Mouse (Mus musculus): ENCODE measurements at regions not wholly inside any gene's neighbourhood (a gene's known extent, or its start where the extent isn't known, plus 50 kb on each side); places are given as distances from the start of the nearest gene placed in this dataset.
A peak's percentile ranks its signal among the peaks of the same experiment; 100 is the strongest.

DNA sequence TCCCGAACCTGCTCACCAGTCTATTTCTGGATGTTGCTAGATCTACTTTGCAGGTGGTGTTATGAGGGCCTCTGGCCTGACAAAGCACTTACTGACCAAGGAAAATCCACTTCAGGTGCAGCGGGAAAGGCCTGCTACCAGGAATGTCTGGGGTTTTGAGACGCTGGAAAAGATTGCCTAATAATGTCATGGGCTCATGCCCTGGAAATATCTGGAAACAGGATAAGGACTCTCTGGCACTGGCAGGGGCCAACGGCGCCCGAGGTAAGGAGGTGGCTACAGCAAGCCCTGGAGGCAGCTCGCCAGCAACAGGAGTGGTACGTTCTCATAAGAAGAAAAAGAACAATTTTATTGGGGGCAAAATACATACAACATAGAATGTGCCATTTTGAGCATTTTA, 94.7 kb downstream of the Zfp36l1 start:
- DNase-seq (ENCODE audit: low spot score in 2 of 2) = no peak

GRCm38 (mm10) chr12:80017376-80017929, 95.4 kb downstream of the Zfp36l1 start:
- DNase-seq (ENCODE audit: low spot score in 2 of 2) = no peak

DNA sequence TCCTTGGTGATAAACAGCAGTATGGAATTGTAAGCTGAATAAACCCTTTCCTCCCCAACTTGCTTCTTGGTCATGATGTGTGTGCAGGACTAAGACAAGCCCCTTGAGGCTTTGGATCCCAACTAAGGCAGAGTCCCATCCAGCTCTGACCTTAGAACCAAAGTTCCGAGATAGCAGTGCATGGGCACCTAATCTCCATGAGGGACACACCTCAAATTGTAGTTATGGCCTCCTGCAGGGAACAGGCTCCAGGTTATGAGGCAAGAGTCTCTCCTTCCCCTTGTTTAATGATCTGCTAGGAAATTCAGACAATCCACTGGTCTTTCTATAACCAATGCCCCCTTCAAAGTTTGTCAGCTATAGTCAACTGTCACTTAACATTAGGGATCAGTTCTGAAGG, 96.9 kb downstream of the Zfp36l1 start:
- no peak for DNase-seq (ENCODE audit: low spot score in 2 of 2)

DNA sequence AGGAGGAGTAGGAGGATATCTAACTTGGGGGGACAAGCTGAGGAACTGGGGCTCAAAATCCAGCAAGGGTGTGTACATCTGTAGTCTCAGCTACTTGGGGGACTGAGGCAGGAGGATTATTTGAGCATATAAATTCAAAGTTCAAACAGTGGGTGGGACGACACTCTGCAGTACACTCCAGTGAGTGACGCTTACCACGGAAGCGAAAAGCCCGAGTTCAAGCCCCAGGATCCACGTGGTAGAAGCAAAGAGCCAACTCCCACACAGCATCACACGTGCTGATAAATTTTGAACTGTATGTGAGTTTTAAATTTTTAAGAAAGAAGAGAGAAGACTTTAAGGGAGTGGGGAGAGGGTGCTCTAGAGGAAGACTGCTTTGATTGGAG, 98.2 kb downstream of the Zfp36l1 start:
- no peak for DNase-seq (ENCODE audit: low spot score in 2 of 2)

- peak in 1 of 2 experiments; percentile 21 for DNase-seq (ENCODE audit: low spot score in 2 of 2)
Measured at GRCm38 (mm10) chr12:80013904-80014597, 98.8 kb downstream of the Zfp36l1 start.

DNA sequence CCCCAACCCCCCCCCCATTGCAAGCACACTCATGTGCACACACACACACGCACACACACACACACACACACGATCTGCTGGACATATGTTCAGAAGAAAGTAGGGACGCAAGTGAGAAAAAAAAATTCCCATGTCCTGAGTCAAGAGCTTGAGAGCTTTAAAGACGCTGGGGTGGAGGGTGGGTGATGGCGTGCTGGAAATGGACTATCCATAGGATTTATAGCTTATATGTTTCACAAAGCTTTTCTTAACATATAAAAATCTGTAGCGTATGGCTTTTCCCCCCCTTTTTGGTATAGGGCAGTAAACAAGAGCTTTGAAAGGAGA, 99.3 kb downstream of the Zfp36l1 start:
- no peak for DNase-seq (ENCODE audit: low spot score in 2 of 2)

- no peak for DNase-seq (ENCODE audit: low spot score in 2 of 2)
Measured at GRCm38 (mm10) chr12:80011916-80012315, 100.9 kb downstream of the Zfp36l1 start.

- no peak for DNase-seq (ENCODE audit: low spot score in 2 of 2)
Measured at GRCm38 (mm10) chr12:80010947-80011346, 101.9 kb downstream of the Zfp36l1 start.

- no peak for DNase-seq (ENCODE audit: low spot score in 2 of 2)
Measured at GRCm38 (mm10) chr12:80010220-80010619, 102.6 kb downstream of the Zfp36l1 start.

DNA sequence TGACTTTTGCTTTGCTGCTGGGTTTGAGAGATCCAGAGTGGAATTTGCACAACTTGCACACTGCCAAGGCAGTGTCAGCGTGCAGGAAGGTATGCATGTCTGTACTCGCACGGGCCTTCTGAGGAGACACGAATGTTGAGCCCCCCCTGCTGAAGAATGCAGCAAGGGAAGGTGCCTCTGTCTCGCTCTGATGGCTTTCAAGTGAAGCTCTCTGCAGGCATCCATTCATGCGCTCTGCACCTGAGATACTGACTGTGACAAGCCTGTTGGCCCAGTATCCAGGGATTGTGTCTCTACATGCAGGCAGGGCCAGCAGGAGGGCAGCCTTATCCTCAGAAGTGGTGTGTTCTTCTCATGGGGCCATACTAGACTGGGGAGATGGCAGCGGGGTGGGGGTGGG, 105.0 kb downstream of the Zfp36l1 start:
- no peak for DNase-seq (ENCODE audit: low spot score in 2 of 2)

DNA sequence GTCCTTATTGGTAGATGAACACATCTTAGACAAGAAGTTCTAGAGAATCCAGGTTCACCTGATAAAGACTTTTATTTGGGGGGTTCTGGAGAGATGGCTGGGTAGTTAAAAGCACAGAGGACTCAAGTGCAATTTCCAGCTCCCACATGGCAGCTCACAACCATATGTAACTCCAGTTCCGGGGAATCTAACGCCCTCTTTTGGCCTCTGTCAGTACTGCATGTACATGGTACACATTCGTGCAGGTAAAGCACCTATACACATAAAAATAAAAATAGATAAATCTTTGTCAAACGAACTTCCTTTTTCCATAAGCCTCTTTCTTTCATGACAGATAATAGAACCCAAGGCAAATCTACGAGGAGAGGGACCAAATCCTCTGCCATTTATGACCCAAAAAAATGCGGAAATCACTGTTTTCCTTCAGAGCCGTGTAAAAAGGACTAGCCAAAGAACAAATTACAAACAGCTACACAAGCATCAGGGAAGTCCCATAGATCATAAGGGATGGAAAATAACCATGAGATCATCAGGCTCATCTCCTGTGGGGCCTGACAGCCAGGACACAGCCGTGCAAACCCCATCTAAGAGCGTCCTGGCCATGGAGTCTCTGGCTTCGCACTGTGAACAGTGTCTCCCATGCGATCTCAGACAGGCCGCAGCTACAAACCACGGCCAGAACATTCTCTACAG, 107.4 kb downstream of the Zfp36l1 start:
- no peak for DNase-seq (ENCODE audit: low spot score in 2 of 2)

DNA sequence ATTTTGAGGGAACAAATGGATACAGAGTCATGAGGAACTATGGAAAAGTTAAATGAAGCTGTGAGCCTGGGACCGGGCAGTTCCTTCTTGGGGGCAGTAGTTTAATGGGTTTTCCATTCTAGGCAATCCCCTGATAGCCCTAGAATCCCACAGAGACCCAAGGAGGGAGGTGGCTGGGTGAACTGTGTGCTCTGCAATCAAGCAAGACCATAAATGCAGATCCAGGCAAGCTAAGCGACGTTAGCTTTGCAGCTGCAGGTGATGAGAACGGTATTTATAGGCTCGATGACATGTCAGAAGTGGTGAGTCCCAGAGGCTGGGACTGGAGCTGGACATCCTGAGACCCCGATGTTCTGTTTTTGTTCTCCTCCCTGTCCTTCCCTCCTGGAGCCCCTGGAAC, 108.2 kb downstream of the Zfp36l1 start:
- DNase-seq (ENCODE audit: low spot score in 2 of 2) = no peak

GRCm38 (mm10) chr12:80003486-80003885, 109.3 kb downstream of the Zfp36l1 start:
- DNase-seq (ENCODE audit: low spot score in 2 of 2) = no peak

DNA sequence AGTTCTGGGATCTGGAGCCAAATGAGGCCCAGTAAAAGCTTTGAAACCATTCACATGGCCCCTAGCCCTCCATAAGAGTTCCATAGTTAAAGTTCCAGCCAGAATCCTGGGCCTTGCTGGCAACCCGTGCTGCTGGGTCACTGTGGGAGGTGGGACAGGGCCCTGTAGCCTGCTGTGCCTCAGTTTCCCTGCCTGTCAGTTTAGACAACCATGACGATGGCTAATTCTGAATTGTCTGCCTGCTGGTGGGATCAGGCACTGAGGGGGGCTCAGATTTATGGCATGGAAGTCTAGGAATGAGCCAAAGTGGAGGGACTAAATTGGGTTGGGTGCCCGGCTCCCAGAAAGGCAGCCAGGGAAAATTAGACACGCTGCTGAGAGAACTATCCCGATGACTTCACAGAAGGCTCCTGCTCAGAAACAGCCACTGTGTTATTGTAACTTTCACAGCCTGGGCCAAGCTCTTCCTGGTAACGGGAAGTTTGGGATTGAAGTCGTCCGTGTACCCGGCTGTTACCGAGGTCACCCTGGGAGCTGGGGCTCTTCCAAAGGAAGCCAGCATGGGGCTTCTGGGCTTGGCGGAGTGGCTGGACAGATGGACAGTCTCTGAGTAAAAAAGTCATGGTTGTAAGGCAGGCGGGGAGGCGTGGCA, 110.2 kb downstream of the Zfp36l1 start:
- no peak for DNase-seq (ENCODE audit: low spot score in 2 of 2)

GRCm38 (mm10) chr12:80001794-80002193, 111.0 kb downstream of the Zfp36l1 start:
- no peak for DNase-seq (ENCODE audit: low spot score in 2 of 2)

DNA sequence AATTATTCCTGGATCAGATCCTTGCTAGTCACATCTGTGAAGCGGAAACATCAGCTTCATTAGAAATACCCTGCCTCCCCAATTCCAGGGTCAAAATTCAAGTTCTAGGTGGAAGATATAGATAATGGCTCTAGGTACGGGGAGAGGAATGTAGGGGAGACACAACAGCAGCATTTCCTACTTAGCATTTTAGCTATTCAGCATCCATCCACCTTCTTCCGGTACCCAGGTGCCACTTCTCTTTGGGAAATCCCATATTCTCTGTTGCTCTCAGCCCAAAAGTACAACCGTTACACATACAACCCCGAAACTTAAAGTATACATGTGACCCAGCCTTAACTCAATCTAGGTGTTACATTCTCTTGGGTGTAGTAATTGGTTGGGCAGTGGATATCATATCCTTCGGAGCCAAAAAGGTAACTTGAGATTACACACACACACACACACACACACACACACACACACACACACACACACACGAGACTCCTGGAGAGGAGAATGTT, 112.9 kb downstream of the Zfp36l1 start:
- no peak for DNase-seq (ENCODE audit: low spot score in 2 of 2)

DNA sequence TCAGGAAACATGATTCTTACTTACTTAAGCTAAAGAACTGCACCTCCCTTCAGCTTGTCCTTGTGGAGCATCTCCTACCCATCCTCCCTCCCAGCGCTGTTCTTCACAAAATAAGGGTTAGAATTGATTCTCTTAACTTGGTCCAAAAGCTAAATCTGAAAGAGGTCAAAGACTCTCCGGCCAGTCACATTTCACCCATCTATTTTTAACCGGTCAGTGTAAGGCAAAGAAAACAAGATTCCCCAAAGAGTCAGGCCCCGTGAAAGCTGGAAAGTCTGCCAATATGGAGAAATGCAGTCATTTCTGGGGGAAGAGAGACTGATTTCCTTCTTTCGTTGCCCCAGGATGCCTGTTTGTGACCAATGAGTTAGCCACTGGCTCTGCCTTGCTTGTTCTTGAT, 114.0 kb downstream of the Zfp36l1 start:
- no peak for DNase-seq (ENCODE audit: low spot score in 2 of 2)

GRCm38 (mm10) chr12:79998339-79998738, 114.5 kb downstream of the Zfp36l1 start:
- DNase-seq (ENCODE audit: low spot score in 2 of 2) = no peak

DNA sequence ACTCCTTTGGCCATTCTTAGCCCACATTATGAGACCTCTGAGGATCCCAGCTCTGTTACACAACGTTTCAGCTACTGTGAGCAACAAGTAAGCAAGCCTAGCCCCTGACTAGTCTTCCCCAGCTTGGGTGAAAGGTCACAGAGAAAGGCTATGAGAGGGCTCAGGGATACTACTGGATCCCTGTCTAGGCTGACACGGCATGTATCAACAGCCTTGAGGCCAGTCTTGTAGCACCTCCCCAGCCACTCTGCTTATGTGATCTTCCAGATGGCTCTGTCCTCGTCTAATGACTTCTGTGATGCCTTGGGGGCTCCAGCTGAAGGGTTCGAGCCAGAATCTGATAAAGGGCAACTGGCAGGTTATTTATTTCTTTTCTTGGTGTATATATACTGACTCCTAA, 115.6 kb downstream of the Zfp36l1 start:
- no peak for DNase-seq (ENCODE audit: low spot score in 2 of 2)

GRCm38 (mm10) chr12:79995521-79996094, 117.2 kb downstream of the Zfp36l1 start:
- no peak for DNase-seq (ENCODE audit: low spot score in 2 of 2)

- no peak for DNase-seq (ENCODE audit: low spot score in 2 of 2)
Measured at GRCm38 (mm10) chr12:79993821-79994571, 118.8 kb downstream of the Zfp36l1 start.

All from adrenal gland, adult 18-20 months (tissue).